Mouse (Mus musculus): Measurements from ENCODE around the gene Me1.

Gene Me1

DNA sequence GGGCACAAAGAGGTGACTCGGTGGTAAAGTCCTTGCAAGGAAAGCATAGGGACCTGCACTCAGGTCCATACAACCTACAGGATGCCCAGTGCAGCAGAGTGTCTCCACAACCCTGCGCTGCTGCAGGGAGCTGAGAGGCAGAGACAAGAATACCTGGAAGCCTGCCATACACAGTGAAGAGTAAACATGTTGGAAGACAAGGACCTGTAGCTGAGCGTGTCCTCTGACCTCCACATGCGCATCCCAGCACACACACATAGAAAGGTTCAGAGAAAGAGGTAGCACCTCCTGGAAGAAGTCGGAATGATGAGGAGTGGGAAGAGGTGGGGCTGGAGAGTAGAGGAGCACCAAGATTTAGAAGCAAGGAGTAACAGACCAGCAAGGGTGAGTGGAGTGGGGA lies 161.7 kb downstream of the Me1 start:
- no peak for DNase-seq (ENCODE audit: low spot score)

Data from urinary bladder, postnatal 14 days (tissue).